Mouse (Mus musculus) lung, adult 2 months (tissue): ENCODE results near the gene Hist1h3g. TPM values are rescaled to one million over a fixed set of nuclear protein-coding genes. Genes with fewer than 3 reads are reported as not detected.
A peak's percentile ranks its signal among the peaks of the same experiment; 100 is the strongest.
"Not testable (repeated sequence)": the region's sequence is repeated elsewhere in the genome, so short reads cannot be mapped to it uniquely, and the experiment has no call there.

ENCODE experiments used
- DNase-seq: peaks from one replicate; pipeline ENCODE4 v3.0.0; 2022
- H3K4me1 ChIP-seq: fragments of 200-500 bp; 2 replicates; pipeline ENCODE4 v1.6.1; 2011; ENCODE audit warnings: low read length; ENCODE audit not compliant: control insufficient read depth, insufficient read depth
- H3K4me3 ChIP-seq: fragments of 200-500 bp; replicated peaks from 2 replicates; pipeline ENCODE3; 2011; ENCODE audit warnings: low read depth, mild to moderate bottlenecking, control low read depth, low read length; ENCODE audit errors: extremely low read depth
- CTCF ChIP-seq: fragments of 200-500 bp; IDR thresholded peaks from 2 replicates; pipeline ENCODE4 v1.5.1; 2011; ENCODE audit warnings: mild to moderate bottlenecking, low read length, control low read depth; ENCODE audit not compliant: insufficient read depth
- POLR2A ChIP-seq: fragments of 200-500 bp; IDR thresholded peaks from 2 replicates; pipeline ENCODE4 v1.6.1; 2011; ENCODE audit warnings: low read depth, mild to moderate bottlenecking, control low read depth, low read length, borderline replicate concordance; ENCODE audit errors: extremely low read depth
- WGBS: fragments of 180-500 bp; shearing (Covaris S2); methylation state at CpG from one replicate; pipeline ENCODE4 v1.1.7; 2018; 5-methylcytosine and 5-hydroxymethylcytosine counted together
- polyA plus RNA-seq: library from polyadenylated mRNA; depleted of rRNA; stranded (reverse); fragments of >200 nt; gene quantifications from 2 replicates; pipeline ENCODE4 v1.2.3, GENCODE M21; 2012

Hist1h3g gene
- polyA plus RNA-seq, 1 experiment = 2.1 TPM

DNA sequence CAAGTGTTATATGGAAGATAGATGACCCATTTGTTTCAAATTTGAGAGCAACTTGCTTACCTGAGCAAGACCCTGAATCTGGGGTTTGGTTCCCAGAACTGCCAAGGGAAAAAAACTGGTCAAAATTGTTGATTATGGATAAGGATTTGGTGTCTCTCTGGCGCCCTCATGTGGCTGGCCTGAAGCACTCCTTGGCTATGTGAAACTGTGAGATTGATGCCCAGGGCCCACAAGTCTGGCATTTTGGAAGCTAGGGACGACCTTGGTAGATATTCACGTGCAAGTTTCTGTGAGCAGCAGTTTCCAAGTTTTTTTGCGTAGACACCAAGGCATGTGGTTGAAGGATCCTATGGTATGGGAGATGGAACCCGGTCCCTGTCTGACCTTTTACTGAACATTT lies 10.6 kb upstream of the Hist1h3g start:
- TF ChIP-seq POLR2A (no peak), CTCF (peak; percentile 91)
- H3K4me1 ChIP-seq = peaks cover 3% of the 10 kb centered on the region
- no peak overlapping the region for H3K4me3 ChIP-seq
- DNase-seq = peak; percentile 79
- 12% methylated on average over 5 of the region's 5 CpGs for WGBS

DNA sequence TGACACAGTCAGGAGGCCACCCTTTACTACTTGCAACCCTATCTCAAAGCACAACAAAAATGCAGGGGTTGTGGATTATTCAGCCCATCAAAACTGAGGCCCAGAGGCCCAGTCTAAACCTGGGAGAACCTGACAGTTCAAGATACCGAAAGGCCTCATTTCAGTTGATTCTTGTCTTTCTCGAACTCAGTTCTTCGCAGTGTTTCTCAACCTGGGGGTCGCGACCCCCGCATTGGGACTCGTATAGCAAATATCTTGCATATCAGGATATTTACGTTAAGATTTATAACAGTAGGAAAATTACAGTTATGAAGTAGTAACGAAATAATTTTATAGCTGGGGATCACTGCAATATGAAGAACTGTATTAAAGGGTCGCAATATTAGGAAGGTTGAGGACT lies 9.3 kb upstream of the Hist1h3g start:
- WGBS = 7% methylated on average over 10 of the region's 10 CpGs
- TF ChIP-seq POLR2A = no peak
- TF ChIP-seq CTCF = no peak
- DNase-seq = no peak
- peak overlapping the region; percentile 33 for H3K4me3 ChIP-seq
- peaks cover 3% of the 10 kb centered on the region for H3K4me1 ChIP-seq

DNA sequence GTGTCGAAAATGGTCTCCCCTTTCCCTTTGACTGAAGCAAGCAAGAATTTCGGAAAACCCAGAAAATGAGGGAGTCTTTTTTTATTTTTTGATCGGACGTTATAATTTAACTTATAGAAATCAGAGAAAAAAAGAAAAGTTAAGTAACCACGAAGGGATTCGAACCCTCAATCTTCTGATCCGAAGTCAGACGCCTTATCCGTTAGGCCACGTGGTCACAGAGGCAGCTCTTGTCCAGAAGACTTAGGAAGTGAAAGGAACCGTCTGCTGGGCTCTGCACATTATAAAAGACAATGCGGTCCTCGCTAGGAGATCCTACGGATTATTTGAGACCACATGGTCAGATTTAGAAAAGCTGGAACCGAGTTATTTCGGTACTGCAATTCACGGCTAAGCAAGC lies 8.9 kb upstream of the Hist1h3g start:
- peak; percentile 88 for DNase-seq
- H3K4me1 ChIP-seq = peaks cover 3% of the 10 kb centered on the region
- peak overlapping the region; percentile 41 for H3K4me3 ChIP-seq
- TF ChIP-seq POLR2A = no peak
- TF ChIP-seq CTCF = no peak
- 1% methylated on average over 17 of the region's 17 CpGs for WGBS

DNA sequence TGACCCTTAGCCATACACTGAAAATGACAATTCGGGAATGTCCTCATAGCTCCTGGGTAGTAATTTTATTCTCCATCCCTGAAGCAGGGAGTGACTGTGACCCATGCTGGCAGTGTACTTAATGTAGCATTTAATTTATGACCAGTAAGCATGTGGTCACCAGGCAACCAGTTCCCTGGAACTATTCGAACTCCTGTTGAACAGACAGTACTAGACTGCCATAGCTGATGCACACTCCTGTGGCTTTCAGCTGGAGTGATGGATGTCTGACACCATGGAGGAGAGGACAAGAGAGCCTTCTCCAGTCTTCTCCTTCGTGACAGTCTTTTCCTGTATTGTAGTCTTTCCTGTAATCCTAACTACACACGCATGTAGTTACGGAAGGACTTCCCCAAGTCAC lies 6.2 kb upstream of the Hist1h3g start:
- no peak for DNase-seq
- WGBS = 83% methylated on average over 5 of the region's 5 CpGs
- TF ChIP-seq CTCF (no peak), POLR2A (no peak)
- Histone ChIP-seq H3K4me3 (no peak overlapping the region), H3K4me1 (peaks cover 3% of the 10 kb centered on the region)

DNA sequence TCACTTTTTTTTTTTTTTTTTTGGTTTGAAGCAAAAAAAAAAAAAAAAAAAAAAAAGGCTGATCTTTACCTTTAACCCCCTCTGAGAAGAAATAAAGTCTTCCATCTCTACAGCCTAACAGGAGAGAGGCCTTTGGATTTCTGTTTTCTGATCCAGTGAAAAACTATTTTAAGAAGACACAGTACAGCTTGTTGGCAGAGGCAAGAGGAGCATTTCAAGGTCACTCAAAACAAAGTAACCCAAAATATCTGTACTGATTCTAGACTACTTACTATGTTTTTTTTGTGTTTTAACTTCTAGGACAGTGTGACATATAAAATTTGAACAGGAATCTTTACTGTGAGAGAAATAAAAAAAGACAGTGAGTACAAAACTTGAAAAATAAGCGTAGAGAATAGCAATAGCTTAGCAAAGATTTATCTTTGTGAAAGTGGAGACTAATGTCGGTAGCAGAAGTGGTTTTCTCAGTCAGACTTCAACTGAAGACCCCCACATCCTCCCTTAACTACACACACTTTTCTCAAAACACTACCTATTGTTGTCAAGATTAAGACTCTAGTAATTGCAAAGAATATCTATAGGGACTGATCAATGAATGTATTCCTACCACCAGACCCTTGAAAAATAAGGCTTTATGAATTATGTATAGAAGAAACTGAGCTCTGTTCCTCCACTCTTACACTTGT lies 5.6 kb upstream of the Hist1h3g start:
- WGBS = 24% methylated on average over 2 of the region's 2 CpGs
- no peak overlapping the region for H3K4me3 ChIP-seq

DNA sequence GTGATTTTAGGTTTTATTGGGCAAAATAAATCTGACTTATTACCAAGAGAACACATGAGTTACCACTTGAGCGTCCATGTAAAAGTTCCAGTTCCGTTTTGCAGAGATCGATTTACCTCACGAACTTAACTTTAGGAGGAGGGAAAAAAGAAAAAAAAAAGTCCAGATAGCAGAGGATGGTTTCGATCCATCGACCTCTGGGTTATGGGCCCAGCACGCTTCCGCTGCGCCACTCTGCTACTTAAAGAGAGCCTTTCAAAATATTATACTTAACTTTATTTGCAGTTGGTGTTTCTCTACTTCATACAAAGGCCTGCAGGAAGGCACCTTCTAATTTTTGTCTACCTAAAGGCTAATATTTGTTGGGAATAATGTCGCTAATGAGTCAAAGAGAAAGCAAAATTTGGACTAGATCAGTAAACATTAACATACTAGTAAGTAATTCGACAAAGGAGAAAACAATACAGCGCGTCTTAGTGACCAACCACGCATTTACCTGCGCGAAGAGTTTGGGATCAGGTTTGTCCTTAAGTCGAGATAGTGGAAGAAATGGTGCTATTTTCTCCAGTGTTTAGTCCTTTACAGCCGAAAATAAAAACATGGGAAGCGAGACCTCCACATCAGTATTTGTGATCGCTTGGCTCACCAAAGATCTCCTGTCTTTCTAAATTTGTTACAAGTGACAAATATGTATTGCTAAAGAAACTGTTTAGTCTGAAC lies 4.9 kb upstream of the Hist1h3g start:
- WGBS = under 1% methylated on average over 20 of the region's 20 CpGs

More for the DNA sequence above, 5.6 kb upstream of the Hist1h3g start:
- TF ChIP-seq POLR2A = no peak
- peaks cover 5% of the 10 kb centered on the region for H3K4me1 ChIP-seq
- no peak for DNase-seq

DNA sequence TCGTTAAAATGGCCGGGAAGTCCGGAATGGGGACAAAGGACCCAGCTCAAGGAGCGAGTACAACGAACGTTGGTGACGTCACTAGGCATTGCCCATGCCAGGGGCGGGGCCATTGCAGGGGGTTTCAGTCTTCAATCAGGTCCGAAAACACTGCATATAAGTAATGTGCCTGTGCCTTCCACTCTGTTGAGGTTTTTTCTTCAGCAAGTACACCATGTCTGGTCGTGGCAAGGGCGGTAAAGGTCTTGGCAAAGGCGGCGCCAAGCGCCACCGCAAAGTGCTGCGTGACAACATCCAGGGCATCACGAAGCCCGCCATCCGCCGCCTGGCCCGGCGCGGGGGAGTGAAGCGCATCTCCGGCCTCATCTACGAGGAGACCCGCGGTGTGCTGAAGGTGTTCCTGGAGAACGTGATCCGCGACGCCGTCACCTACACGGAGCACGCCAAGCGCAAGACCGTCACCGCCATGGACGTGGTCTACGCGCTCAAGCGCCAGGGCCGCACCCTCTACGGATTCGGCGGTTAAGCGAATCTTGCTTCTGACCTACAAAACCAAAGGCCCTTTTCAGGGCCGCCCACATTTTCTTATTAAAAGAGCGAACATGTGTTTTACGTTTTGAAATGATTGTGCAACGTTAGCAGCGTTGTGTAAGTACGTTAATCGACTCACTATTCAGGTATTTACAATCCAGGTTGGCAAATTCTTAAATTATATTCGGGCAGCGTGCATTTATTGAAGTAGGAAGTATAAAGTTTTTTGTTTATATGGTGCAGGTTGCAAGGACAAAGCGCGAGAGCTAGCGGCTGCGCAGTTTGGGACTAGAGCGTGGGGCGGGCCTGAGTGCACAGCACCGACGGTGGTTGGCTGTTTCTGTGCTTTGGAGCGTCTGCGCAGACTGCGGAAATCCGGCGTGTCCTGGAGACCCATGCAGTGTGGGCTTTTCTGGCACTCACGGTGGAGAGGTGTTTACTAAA lies 4.0 kb upstream of the Hist1h3g start, which contains the start of gene Hist1h4h:
Hist1h4h (plus strand) TSS at position 150 of the 975 bp plus-strand sequence.
- TF ChIP-seq CTCF (no peak), POLR2A (peak; percentile 98)
- WGBS = under 1% methylated on average over 62 of the region's 70 CpGs
- H3K4me1 ChIP-seq = peaks cover 5% of the 10 kb centered on the region
- DNase-seq = peak; percentile 96
- peak within 1 kb of the TSS; percentile 73 for H3K4me3 ChIP-seq

More for the DNA sequence above, 4.9 kb upstream of the Hist1h3g start:
- Histone ChIP-seq H3K4me1 (peaks cover 5% of the 10 kb centered on the region), H3K4me3 (peak overlapping the region; percentile 73)
- TF ChIP-seq POLR2A (no peak), CTCF (no peak)
- peak; percentile 61 for DNase-seq

DNA sequence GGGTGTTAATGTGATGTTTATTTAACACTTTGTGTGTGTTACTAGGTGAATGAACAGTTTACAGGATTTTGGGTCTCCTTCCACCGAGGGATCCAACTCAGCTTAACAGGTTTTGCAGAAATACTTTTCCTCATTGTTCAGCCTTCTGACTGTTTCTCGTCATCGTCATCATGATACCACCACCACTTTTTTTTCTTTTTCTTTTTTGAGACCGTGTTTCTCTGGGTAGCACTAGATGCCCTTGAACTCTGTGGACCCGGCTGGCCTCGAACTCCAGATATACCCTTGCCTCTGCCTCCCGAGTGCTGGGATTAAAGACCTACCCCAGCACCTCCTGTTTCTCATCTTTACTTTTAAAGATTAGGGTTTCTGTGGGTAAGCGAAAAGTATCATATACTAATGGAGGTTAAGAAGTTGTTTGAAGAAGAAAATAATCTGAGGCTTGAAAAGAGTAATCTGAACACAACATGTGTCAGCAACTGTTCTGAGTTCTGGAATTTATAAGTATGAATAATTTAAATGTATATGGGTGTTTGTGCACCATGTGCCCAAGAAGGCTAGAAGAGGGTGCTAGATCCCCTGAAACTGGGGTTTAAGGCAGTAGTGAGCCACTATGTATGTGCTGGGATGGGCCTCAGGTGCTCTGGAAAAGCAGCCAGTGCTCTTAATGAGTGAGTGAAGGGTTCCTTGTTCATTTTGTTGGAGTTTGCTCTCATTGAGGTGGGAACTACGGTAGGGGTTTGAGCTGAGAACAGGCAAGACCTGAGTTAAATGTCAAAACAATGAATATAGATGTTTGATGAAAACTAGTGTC lies 2.8 kb upstream of the Hist1h3g start:
- 19% methylated on average over 9 of the region's 9 CpGs for WGBS
- Histone ChIP-seq H3K4me3 (no peak overlapping the region), H3K4me1 (peaks cover 2% of the 10 kb centered on the region)
- DNase-seq = no peak
- TF ChIP-seq POLR2A = no peak
- no peak for TF ChIP-seq CTCF

DNA sequence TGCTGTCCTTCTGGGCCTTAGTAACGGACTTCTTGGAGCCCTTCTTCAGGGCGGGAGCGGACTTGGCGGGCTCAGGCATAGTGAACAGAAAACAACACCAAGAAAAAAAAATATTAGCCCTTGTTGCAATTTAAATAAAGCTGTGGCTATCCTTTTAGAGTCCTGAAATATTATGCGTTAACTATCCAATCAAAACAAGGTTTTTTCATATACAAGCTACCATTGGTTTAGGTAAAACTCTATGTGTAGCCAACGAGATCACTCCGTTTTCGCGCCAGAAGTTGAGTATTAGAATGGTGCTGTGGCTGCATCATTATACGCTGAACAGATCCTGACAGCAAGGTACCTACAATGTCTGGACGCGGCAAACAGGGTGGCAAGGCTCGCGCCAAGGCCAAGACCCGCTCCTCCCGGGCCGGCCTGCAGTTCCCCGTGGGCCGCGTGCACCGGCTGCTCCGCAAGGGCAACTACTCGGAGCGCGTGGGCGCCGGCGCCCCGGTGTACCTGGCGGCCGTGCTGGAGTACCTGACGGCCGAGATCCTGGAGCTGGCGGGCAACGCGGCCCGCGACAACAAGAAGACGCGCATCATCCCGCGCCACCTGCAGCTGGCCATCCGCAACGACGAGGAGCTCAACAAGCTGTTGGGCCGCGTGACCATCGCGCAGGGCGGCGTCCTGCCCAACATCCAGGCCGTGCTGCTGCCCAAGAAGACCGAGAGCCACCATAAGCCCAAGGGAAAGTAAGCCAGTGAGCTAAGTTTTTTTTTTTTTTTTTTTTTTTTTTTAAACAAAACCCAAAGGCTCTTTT lies 1.5 kb upstream of the Hist1h3g start, which contains the start of gene Hist1h2af:
Hist1h2af (plus strand) TSS at position 347 of the 808 bp plus-strand sequence.
- WGBS = under 1% methylated on average over 28 of the region's 53 CpGs
- DNase-seq = peak; percentile 34
- H3K4me3 ChIP-seq, H3K4me1 ChIP-seq: not testable (repeated sequence)
